Mouse (Mus musculus) erythroblast, embryonic 14.5 days (primary cell): ENCODE measurements at regions not wholly inside any gene's neighbourhood (a gene's known extent, or its start where the extent isn't known, plus 50 kb on each side); places are given as distances from the start of the nearest gene placed in this dataset.

Experiments
- H3K27me3 ChIP-seq: 2 replicates; pipeline ENCODE4 v1.6.1; 2012; ENCODE audit warnings: inconsistent platforms; ENCODE audit not compliant: control insufficient read depth
- H3K36me3 ChIP-seq: 2 replicates; pipeline ENCODE4 v1.6.1; 2012; ENCODE audit warnings: mild to moderate bottlenecking, inconsistent platforms; ENCODE audit not compliant: control insufficient read depth
- H3K4me1 ChIP-seq: 2 replicates; pipeline ENCODE4 v1.6.1; 2012; ENCODE audit warnings: inconsistent platforms; ENCODE audit not compliant: control insufficient read depth
- H3K4me3 ChIP-seq: replicated peaks from 2 replicates; pipeline ENCODE3; 2012; ENCODE audit warnings: moderate library complexity, mild to moderate bottlenecking, inconsistent platforms
- H3K9me3 ChIP-seq: 2 replicates; pipeline ENCODE4 v1.6.1; 2012; ENCODE audit warnings: low read length, inconsistent platforms, mixed read lengths; ENCODE audit not compliant: control insufficient read depth
- GATA1 ChIP-seq: IDR thresholded peaks from 2 replicates; pipeline ENCODE4 v1.6.1; 2012; ENCODE audit warnings: low read length, inconsistent platforms, mixed read lengths
- TAL1 ChIP-seq: IDR thresholded peaks from 3 replicates; pipeline ENCODE4 v1.6.1; 2012; ENCODE audit warnings: low read length, inconsistent platforms, mixed read lengths

DNA sequence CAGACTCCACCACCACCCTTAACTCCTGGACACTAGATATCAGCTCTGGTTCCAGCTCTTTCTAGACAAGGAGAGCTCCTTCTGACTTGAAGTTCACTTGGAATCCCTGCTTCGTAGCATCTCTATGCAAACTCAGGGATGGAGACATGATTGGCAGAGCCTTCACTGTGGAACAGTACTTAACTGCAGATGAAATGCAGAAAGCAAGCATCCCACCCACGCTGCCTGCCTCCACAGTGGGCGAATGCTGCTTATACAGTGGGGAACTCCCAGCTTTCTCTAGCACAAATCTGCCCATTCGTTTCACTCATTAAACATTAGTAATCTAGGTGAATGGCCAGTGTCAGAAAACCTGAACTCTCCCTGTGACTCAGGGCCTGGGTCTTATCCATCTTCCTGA lies 92.0 kb upstream of the Coch start:
- Histone ChIP-seq H3K36me3 (no peaks in the 10 kb centered on the region), H3K27me3 (no peaks in the 10 kb centered on the region), H3K4me3 (no peak overlapping the region), H3K4me1 (peaks cover 38% of the 10 kb centered on the region), H3K9me3 (no peaks in the 10 kb centered on the region)
- TF ChIP-seq GATA1 = no peak
- no peak for TF ChIP-seq TAL1

DNA sequence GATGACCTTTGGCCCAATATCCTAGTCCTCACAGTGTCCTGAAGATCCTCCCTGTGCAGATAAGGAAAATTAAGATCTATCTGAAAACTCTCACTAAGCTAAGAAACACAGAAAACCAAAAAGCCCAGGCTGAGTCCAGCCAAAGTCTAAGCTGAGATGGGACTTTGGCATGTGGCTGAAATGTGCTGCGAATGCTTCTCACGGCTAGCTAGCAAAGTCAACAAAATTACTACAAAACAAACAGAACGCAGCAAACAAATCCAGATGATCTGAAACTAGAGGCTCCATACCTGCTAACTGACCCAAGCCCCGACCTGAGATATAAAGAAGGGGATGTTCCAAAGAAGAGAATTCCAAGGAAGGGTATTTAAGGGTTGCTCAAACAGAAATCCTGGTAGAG lies 90.4 kb upstream of the Coch start:
- no peaks in the 10 kb centered on the region for H3K9me3 ChIP-seq
- H3K36me3 ChIP-seq = no peaks in the 10 kb centered on the region
- H3K4me1 ChIP-seq = peaks cover 48% of the 10 kb centered on the region
- TF ChIP-seq TAL1 = no peak
- no peak for TF ChIP-seq GATA1
- H3K4me3 ChIP-seq = no peak overlapping the region
- H3K27me3 ChIP-seq = no peaks in the 10 kb centered on the region

DNA sequence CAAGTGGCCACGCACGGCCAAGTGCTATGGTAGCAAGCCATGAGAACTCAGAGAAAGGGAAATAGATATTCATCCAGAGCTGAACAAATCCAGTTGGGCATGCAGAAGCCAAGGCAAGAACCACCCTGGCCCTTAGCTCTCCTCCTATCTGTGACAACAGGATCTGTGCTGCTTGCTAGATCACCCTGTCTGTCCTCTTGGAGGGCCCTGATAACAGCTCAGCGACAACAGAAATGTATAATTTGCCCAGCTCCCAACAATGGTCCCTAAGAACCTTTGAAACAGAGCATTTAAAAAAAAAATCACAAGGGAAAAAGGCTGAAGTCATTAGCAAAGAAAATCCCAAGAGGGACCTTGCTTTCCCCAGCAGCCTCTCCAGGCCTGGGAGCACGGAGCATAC lies 89.4 kb upstream of the Coch start:
- peak overlapping the region; percentile 7 for H3K4me3 ChIP-seq
- H3K36me3 ChIP-seq = no peaks in the 10 kb centered on the region
- no peaks in the 10 kb centered on the region for H3K27me3 ChIP-seq
- TF ChIP-seq GATA1 (peak; percentile 47), TAL1 (peak; percentile 56)
- peaks cover 48% of the 10 kb centered on the region for H3K4me1 ChIP-seq
- no peaks in the 10 kb centered on the region for H3K9me3 ChIP-seq

DNA sequence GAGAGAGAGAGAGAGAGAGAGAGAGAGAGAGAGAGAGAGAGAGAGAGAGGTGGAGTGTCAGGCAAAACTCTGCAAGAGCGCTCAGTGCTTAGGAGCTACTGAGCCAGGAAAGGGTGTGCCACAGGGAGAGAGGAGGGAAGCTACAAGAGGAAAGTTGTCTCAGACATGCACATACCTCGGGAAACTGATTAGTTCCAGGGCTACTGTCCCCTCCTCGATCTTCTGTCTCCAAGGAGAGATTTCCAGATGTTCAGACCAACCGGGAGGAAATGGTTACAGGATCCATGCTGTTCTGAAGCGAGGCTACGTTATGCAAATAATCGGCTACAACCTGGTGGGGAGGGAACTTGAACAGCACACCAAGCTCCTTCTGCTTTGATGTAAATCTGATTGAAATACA lies 88.6 kb upstream of the Coch start:
- H3K27me3 ChIP-seq = no peaks in the 10 kb centered on the region
- H3K36me3 ChIP-seq = no peaks in the 10 kb centered on the region
- peaks cover 48% of the 10 kb centered on the region for H3K4me1 ChIP-seq
- TF ChIP-seq TAL1 (no peak), GATA1 (no peak)
- no peak overlapping the region for H3K4me3 ChIP-seq
- no peaks in the 10 kb centered on the region for H3K9me3 ChIP-seq

DNA sequence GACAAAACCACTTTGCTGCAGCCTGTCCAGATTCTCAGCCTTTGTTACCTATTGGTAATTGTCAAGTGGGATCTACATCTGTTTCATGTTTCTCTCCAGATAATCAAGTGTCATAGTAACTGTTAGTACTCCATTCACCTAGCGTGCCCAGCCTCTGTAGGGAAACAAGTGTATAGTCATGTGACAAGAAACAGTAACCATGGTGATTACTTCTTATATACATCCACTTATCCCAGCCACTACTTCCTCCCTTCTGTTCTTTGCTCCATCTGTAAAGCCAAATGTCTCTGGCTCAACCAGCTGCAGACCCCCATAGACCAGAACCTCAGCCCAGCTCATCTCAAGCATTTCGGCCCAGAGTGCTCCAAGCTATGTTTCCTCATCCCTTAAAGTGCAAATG lies 83.1 kb upstream of the Coch start:
- Histone ChIP-seq H3K4me3 (no peak overlapping the region), H3K36me3 (no peaks in the 10 kb centered on the region), H3K4me1 (peaks cover 20% of the 10 kb centered on the region), H3K27me3 (no peaks in the 10 kb centered on the region), H3K9me3 (no peaks in the 10 kb centered on the region)
- TF ChIP-seq GATA1 = no peak
- TF ChIP-seq TAL1 = no peak

DNA sequence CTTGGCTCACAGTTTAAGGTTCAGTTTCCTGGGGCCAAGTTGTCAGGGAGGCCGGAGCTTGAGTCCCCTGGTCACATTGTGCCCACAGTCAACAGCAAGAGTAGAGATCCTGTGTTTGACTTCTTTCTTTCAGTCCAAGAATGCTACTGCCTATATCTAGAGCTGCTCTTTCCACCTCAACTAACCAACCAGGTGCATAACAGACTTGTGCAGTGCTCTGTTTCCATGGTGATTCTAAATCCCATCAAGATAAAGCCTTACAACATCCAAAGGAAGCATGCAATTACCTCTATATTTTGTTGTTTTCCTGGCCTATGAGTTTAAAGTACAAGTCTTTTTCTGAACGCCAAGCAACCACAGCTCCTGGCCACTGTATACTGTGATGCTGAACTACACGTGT lies 76.4 kb upstream of the Coch start:
- Histone ChIP-seq H3K36me3 (no peaks in the 10 kb centered on the region), H3K4me3 (no peak overlapping the region), H3K9me3 (no peaks in the 10 kb centered on the region), H3K27me3 (no peaks in the 10 kb centered on the region), H3K4me1 (no peaks in the 10 kb centered on the region)
- TF ChIP-seq TAL1 = no peak
- no peak for TF ChIP-seq GATA1

DNA sequence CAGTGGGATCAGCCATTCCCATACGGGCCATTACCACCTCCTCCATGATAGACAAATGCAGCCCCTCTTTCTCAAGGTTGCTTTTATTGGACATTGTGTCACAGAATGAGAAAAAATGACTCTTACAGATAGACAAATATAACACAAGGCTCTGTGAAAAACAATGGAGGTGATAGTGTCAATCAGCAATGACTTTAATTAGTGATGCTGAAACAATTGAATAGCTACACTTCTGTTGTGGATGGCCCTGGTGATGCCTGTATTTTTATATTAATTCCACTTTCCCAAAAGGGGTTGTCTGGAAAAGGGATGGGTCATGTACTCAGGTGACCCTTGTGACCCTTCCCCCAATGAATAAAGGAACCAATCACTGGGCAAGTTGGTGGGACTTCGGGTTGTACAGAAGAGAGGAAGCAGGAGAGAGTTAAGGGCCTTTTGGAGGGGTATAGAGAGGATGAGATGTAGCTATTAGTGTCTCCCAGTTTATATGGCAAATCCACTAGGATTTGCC lies 71.5 kb upstream of the Coch start:
- H3K27me3 ChIP-seq = no peaks in the 10 kb centered on the region
- no peaks in the 10 kb centered on the region for H3K36me3 ChIP-seq
- H3K4me1 ChIP-seq = no peaks in the 10 kb centered on the region
- no peak overlapping the region for H3K4me3 ChIP-seq
- no peaks in the 10 kb centered on the region for H3K9me3 ChIP-seq
- TF ChIP-seq GATA1 = no peak
- no peak for TF ChIP-seq TAL1

DNA sequence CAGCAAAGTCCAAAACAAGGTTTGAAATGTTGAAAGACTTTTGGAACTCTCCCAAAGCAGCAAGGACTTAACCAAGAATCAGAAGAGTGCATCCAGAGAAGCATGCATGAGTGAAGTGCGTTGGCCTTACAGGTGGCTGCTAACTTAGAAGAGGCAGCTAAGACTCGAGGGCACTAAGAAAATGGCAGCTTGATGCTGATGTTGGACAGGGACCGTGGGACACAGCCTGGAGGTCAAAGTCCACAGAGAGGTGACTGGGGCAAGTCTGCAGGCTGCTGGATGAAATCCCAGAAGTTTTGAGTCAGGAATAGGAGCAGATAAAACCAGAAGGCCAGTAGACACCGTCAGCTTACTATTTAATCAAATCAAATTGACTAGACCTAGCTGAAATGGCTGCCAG lies 69.3 kb upstream of the Coch start:
- Histone ChIP-seq H3K4me1 (no peaks in the 10 kb centered on the region), H3K27me3 (no peaks in the 10 kb centered on the region), H3K36me3 (no peaks in the 10 kb centered on the region), H3K4me3 (no peak overlapping the region), H3K9me3 (no peaks in the 10 kb centered on the region)
- TF ChIP-seq TAL1 (no peak), GATA1 (no peak)

DNA sequence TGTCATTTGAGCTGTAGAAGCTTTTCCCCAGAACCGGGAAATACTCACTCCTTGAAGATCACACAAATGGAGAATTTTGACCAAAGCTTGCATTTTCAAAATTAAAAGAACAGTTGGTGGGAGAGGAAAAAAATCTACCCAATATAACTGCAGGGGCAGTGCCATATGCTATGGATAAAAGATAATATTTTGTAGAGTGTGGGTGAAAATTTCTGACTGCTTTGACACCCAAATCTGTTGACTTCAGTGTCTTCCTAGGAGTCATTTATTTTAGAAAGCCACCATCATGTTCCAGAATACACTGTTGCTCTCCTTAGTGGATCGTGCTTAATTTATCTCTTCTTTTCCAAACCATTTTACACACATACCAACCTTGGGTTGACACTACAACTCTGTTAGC lies 65.3 kb upstream of the Coch start:
- H3K9me3 ChIP-seq = no peaks in the 10 kb centered on the region
- no peaks in the 10 kb centered on the region for H3K27me3 ChIP-seq
- H3K4me3 ChIP-seq = no peak overlapping the region
- TF ChIP-seq TAL1 (no peak), GATA1 (no peak)
- no peaks in the 10 kb centered on the region for H3K36me3 ChIP-seq
- H3K4me1 ChIP-seq = no peaks in the 10 kb centered on the region

DNA sequence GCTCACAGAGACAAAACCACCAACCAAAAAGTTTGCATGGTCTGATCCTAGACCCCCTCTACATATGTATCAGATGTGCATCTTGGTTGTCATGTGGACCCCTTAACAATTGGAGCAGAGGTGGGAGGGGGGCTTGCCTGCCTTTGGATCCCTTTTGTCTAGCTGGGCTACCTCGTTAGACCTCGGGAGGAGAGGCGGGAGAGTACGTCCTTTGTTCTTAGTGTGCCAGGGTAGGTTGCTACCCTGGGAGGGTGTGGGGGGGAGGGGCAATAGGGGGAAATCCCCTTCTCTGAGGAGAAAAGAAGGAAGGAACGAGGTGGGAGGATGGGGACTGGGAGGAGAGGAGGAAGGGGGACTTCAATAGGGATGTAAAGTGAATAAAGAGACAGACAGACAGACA lies 58.5 kb upstream of the Coch start:
- no peaks in the 10 kb centered on the region for H3K4me1 ChIP-seq
- peaks cover 6% of the 10 kb centered on the region for H3K27me3 ChIP-seq
- H3K9me3 ChIP-seq = no peaks in the 10 kb centered on the region
- no peaks in the 10 kb centered on the region for H3K36me3 ChIP-seq
- TF ChIP-seq GATA1 (no peak), TAL1 (no peak)
- no peak overlapping the region for H3K4me3 ChIP-seq
